Mouse (Mus musculus): ENCODE data around the gene Emc7. TPM values are rescaled to one million over a fixed set of nuclear protein-coding genes. Genes with fewer than 3 reads are reported as not detected.
"Not testable (repeated sequence)": the region's sequence is repeated elsewhere in the genome, so short reads cannot be mapped to it uniquely, and the experiment has no call there.

Emc7 gene
- 2.0 and 2.7 TPM in 2 replicates for polyA plus RNA-seq (2012; rRNA removed)

GRCm38 (mm10) chr2:112454862-112455564 is at the start of gene Emc7:
Gene Emc7, plus strand, starts transcription at chr2:112454997.
- Histone ChIP-seq H3K27ac (ENCODE audit: insufficient read depth, low read depth, low read length) (peak within 1 kb of the TSS; percentile 45), H3K4me3 (ENCODE audit: low read depth, low read length) (peak within 1 kb of the TSS; percentile 97), H3K4me1 (ENCODE audit: control insufficient read depth, insufficient read depth, insufficient read length, low read length) (no peaks in the 10 kb centered on the region), H3K27me3 (ENCODE audit: control insufficient read depth, insufficient read depth, low read length) (no peaks in the 10 kb centered on the region), H3K36me3 (ENCODE audit: control insufficient read depth, insufficient read depth, low read length) (peaks cover 2% of the 10 kb centered on the region; the same call in 1 of the 2 replicates)
- under 1% methylated on average over 49 of the region's 49 CpGs for WGBS
- peak; percentile 92 for TF ChIP-seq POLR2A (IDR thresholded peaks at IDR 0.05; ENCODE audit: low read depth, low read length)
- no peak for TF ChIP-seq CTCF (IDR thresholded peaks at IDR 0.05; ENCODE audit: extremely low read depth, insufficient read length, insufficient replicate concordance, low read depth, low read length)

GRCm38 (mm10) chr2:112407030-112407429 is 47.8 kb upstream of the Emc7 start:
- H3K36me3 ChIP-seq (ENCODE audit: control insufficient read depth, insufficient read depth, low read length), result peaks cover 18% of the 10 kb centered on the region
- no peak overlapping the region for H3K4me3 ChIP-seq (ENCODE audit: low read depth, low read length)
- H3K27me3 ChIP-seq (ENCODE audit: control insufficient read depth, insufficient read depth, low read length), result no peaks in the 10 kb centered on the region
- 87% methylated on average over 3 of the region's 3 CpGs for WGBS
- H3K27ac ChIP-seq (ENCODE audit: insufficient read depth, low read depth, low read length), result no peak overlapping the region
- TF ChIP-seq CTCF (IDR thresholded peaks at IDR 0.05; ENCODE audit: extremely low read depth, insufficient read length, insufficient replicate concordance, low read depth, low read length), result no peak
- no peak for TF ChIP-seq POLR2A (IDR thresholded peaks at IDR 0.05; ENCODE audit: low read depth, low read length)
- no peaks in the 10 kb centered on the region for H3K4me1 ChIP-seq (ENCODE audit: control insufficient read depth, insufficient read depth, insufficient read length, low read length)

GRCm38 (mm10) chr2:112425308-112425707 is 29.5 kb upstream of the Emc7 start:
- WGBS, result 52% methylated on average over 3 of the region's 3 CpGs
- Histone ChIP-seq H3K4me1 (ENCODE audit: control insufficient read depth, insufficient read depth, insufficient read length, low read length) (no peaks in the 10 kb centered on the region), H3K36me3 (ENCODE audit: control insufficient read depth, insufficient read depth, low read length) (no peaks in the 10 kb centered on the region), H3K27ac (ENCODE audit: insufficient read depth, low read depth, low read length) (no peak overlapping the region), H3K27me3 (ENCODE audit: control insufficient read depth, insufficient read depth, low read length) (no peaks in the 10 kb centered on the region), H3K4me3 (ENCODE audit: low read depth, low read length) (no peak overlapping the region)
- TF ChIP-seq POLR2A (IDR thresholded peaks at IDR 0.05; ENCODE audit: low read depth, low read length) (no peak), CTCF (IDR thresholded peaks at IDR 0.05; ENCODE audit: extremely low read depth, insufficient read length, insufficient replicate concordance, low read depth, low read length) (no peak)

DNA sequence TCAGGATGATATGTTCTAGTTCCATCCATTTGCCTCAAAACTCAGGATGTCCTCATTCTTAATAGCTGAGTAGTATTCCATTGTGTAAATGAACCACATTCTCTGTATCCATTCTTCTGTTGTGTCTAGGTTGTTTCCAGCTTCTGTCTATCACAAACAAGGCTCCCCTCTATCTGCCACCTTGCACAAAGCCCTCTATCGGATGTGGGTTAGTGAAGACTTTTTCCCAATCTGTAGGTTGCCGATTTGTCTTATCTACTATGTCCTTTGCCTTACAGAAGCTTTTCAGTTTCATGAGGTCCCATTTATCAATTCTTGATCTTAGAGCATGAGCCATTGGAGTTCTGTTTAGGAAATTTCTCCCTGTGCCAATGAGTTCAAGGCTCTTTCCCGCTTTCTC is 26.3 kb upstream of the Emc7 start:
- not testable (repeated sequence) for H3K4me1 ChIP-seq (ENCODE audit: control insufficient read depth, insufficient read depth, insufficient read length, low read length); H3K4me3 ChIP-seq (ENCODE audit: low read depth, low read length); H3K27me3 ChIP-seq (ENCODE audit: control insufficient read depth, insufficient read depth, low read length); H3K27ac ChIP-seq (ENCODE audit: insufficient read depth, low read depth, low read length); H3K36me3 ChIP-seq (ENCODE audit: control insufficient read depth, insufficient read depth, low read length)
- WGBS, result 82% methylated on average over 3 of the region's 3 CpGs

GRCm38 (mm10) chr2:112429665-112430064 is 25.1 kb upstream of the Emc7 start:
- 68% methylated on average over 4 of the region's 4 CpGs for WGBS
- Histone ChIP-seq H3K27ac (ENCODE audit: insufficient read depth, low read depth, low read length) (no peak overlapping the region), H3K4me1 (ENCODE audit: control insufficient read depth, insufficient read depth, insufficient read length, low read length) (no peaks in the 10 kb centered on the region), H3K27me3 (ENCODE audit: control insufficient read depth, insufficient read depth, low read length) (no peaks in the 10 kb centered on the region), H3K36me3 (ENCODE audit: control insufficient read depth, insufficient read depth, low read length) (no peaks in the 10 kb centered on the region), H3K4me3 (ENCODE audit: low read depth, low read length) (no peak overlapping the region)
- TF ChIP-seq POLR2A (IDR thresholded peaks at IDR 0.05; ENCODE audit: low read depth, low read length), result no peak
- TF ChIP-seq CTCF (IDR thresholded peaks at IDR 0.05; ENCODE audit: extremely low read depth, insufficient read length, insufficient replicate concordance, low read depth, low read length), result no peak

- H3K4me1 ChIP-seq (ENCODE audit: control insufficient read depth, insufficient read depth, insufficient read length, low read length), result no peaks in the 10 kb centered on the region
- H3K27ac ChIP-seq (ENCODE audit: insufficient read depth, low read depth, low read length), result no peak overlapping the region
- H3K36me3 ChIP-seq (ENCODE audit: control insufficient read depth, insufficient read depth, low read length), result no peaks in the 10 kb centered on the region
- 41% methylated on average over 5 of the region's 5 CpGs for WGBS
- H3K4me3 ChIP-seq (ENCODE audit: low read depth, low read length), result no peak overlapping the region
- H3K27me3 ChIP-seq (ENCODE audit: control insufficient read depth, insufficient read depth, low read length), result no peaks in the 10 kb centered on the region
- TF ChIP-seq POLR2A (IDR thresholded peaks at IDR 0.05; ENCODE audit: low read depth, low read length), result no peak
- no peak for TF ChIP-seq CTCF (IDR thresholded peaks at IDR 0.05; ENCODE audit: extremely low read depth, insufficient read length, insufficient replicate concordance, low read depth, low read length)
These were observed 24.4 kb upstream of the Emc7 start for GRCm38 (mm10) chr2:112430403-112430802.

GRCm38 (mm10) chr2:112432523-112432922 is 22.3 kb upstream of the Emc7 start:
- H3K4me3 ChIP-seq (ENCODE audit: low read depth, low read length), result no peak overlapping the region
- TF ChIP-seq POLR2A (IDR thresholded peaks at IDR 0.05; ENCODE audit: low read depth, low read length) (no peak), CTCF (IDR thresholded peaks at IDR 0.05; ENCODE audit: extremely low read depth, insufficient read length, insufficient replicate concordance, low read depth, low read length) (no peak)

More at GRCm38 (mm10) chr2:112432523-112432922, 22.3 kb upstream of the Emc7 start:
- 92% methylated on average over 2 of the region's 2 CpGs for WGBS
- H3K27me3 ChIP-seq (ENCODE audit: control insufficient read depth, insufficient read depth, low read length), result no peaks in the 10 kb centered on the region
- H3K27ac ChIP-seq (ENCODE audit: insufficient read depth, low read depth, low read length), result no peak overlapping the region
- H3K36me3 ChIP-seq (ENCODE audit: control insufficient read depth, insufficient read depth, low read length), result no peaks in the 10 kb centered on the region
- no peaks in the 10 kb centered on the region for H3K4me1 ChIP-seq (ENCODE audit: control insufficient read depth, insufficient read depth, insufficient read length, low read length)
